Mouse (Mus musculus) spleen, adult 2 months (tissue): ENCODE results near the gene Cacna2d3.

Experiments
- CTCF ChIP-seq: fragments of 200-500 bp; IDR thresholded peaks from 2 replicates; pipeline ENCODE4 v1.5.1; 2011; ENCODE audit warnings: mild to moderate bottlenecking, inconsistent platforms; ENCODE audit not compliant: insufficient read depth, insufficient read length, insufficient replicate concordance; ENCODE audit errors: extremely low read depth
- POLR2A ChIP-seq: fragments of 200-500 bp; IDR thresholded peaks from 2 replicates; pipeline ENCODE4 v1.6.1; 2011; ENCODE audit warnings: low read depth, low read length, inconsistent platforms

- TF ChIP-seq POLR2A (no peak), CTCF (no peak)
Measured at GRCm38 (mm10) chr14:29502667-29503066, 219.0 kb downstream of the Cacna2d3 start.
